Mouse (Mus musculus) left cerebral cortex, adult 18-20 months (tissue): ENCODE measurements around the gene Catsper1. TPM values are rescaled to one million over a fixed set of nuclear protein-coding genes. Genes with fewer than 3 reads are reported as not detected.
"Not testable (repeated sequence)": the region's sequence is repeated elsewhere in the genome, so short reads cannot be mapped to it uniquely, and the experiment has no call there.

Experiments used
- DNase-seq, 2 experiments: peaks; one replicate each; pipeline ENCODE4 v3.0.0; 2021 to 2022; ENCODE audit warnings: low spot score in 2 of 2, mixed read lengths in 1 of 2
- total RNA-seq, 2 experiments: library from RNA; stranded (reverse); gene quantifications; 2 replicates each; pipeline ENCODE4 v1.2.3; 2021

The Catsper1 gene
- total RNA-seq, 2 experiments from 2014 or later: not detected

DNA sequence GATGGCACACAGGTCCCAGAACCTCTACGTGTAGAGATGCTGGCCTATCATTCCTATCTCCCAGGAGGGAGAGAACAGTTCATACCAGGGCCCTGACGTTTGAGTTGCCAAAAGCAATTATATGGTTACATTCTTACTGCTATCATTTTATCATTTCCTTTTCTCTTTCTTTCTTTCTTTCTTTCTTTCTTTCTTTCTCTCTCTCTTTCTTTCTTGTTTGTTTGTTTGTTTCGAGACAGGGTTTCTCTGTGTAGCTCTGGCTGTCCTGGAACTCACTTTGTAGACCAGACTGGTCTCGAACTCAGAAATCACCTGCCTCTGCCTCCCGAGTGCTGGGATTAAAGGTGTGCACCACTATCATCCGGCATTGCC is 13.9 kb downstream of the Catsper1 start, which contains the start of gene Cst6:
Gene Cst6, minus strand, starts transcription at position 73 of the 372 bp plus-strand sequence.
- not testable (repeated sequence) for DNase-seq

DNA sequence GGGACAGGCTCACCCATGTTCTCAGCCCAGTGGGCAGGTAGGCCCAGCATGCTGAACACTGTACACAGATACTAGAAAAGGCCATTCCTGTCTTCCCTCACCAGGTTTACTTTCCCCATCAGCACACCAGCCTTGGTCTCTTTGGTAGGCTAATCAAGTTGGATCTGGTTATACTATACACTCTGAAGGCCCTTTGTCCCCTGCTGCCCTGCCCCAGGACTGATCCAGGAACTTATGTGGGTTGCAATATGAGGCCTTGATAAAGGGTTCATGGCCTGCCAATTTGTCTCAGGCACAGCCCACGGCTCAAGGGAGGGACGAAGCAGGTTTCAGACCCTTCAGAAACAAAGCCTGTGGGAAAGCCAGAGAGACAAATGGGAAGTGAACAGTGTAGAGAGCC is 18.1 kb downstream of the Catsper1 start:
- no peak for DNase-seq

DNA sequence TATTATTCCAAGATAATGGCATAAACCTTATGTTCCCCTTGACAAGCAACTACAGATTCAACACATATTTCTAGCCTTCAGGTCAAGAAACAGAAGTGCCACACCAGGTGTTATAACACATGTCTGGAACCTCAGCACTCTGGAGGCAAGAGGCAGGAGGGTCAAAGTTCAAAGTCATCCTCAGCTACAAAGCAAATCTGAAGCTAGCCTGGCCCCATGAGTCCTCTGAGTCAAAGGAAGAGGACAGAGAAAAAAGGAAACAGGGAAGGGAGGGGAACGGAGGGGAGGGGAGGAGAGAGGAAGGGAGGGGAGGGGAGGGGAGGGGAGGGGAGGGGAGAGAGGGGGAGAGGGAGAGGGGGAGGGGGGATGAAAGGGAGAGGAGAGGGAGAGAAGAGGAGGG is 20.5 kb downstream of the Catsper1 start:
- no peak for DNase-seq

DNA sequence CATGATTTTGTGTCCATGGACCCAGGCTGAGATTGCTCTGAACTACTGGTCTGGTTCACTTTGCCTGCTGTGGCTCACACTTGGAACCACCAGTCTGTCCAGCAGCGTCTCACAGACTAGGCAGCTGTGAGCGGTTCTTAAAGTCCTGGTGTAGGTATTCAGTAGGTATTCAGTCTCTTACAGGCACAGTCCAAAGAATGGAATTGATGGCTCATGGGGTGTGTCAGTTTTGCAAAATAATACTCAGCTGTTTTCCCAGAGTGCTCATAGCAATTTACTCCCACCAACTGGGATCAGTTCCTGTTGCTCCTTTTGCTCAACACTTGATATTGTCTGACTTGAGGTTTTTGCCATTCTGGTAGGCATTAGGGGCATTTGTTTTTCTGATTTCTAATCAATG is 26.6 kb downstream of the Catsper1 start:
- no peak for DNase-seq

DNA sequence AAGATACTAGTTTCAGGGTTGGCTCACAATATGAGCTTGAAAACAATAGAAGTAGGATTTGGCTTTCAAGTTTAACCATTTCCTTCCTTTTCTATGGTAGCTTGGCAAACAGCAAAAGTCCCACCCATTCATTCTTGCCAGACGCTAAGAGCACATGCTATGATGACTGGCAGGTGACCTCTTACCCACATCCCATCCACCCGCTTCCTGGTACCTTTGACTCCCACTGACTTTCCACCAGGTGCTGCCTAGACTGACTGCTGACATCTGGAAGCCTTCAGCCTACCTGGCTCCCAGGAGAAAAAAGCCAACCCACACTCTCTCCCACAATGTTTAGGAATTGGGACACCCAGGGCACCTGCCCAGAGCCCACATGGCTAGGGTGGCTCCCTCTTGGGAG is 28.6 kb downstream of the Catsper1 start:
- DNase-seq: no peak

GRCm38 (mm10) chr19:5365751-5366150 is 30.2 kb downstream of the Catsper1 start:
- DNase-seq: no peak

DNA sequence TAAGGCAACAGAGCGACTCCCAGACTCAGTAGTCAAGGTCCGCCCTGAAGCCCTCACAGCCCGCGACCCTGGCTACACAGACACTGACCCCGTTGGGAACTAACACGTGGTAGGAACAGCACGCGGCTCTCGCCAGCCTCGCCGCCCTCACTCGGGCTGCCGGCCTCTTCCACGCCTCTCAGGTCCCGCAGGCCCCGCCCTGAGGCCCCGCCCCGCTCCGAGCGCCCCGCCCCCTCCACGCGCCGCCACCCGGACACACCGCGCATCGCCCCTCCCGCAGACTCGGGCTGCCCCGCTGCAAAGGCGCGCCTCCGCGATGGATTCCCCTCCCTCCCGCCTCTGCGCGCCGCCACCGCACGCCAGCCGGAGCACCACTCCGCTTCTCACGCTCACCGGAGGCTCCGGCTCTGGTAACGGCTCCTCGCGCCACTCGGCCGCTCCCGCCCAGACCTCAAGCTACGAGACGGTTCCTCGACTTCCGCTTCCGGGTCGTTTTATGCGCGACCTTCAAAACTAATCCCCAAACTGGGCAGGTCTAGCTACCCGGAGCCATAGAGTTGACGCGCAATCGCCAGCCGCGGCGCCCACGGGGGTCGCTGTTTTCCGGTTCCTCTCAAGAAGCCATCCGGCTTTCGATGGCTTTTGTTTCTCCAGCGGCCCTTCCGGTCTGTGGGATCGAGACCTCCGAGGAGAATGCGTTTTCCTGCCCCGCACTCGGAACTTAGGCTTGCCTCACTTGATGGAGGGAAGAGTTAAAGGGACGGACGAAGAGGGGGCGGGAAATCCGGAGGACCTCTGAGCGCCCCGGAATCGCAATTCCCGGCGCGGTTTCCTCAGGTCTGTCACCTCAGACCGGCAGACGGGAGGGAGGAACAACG is 30.9 kb downstream of the Catsper1 start, which contains the start of gene Eif1ad:
Gene Eif1ad, plus strand, starts transcription at position 567 of the 878 bp plus-strand sequence.
- peak; percentile 91 to 96 for DNase-seq

GRCm38 (mm10) chr19:5367053-5367359 is 31.5 kb downstream of the Catsper1 start, which contains the start of gene Banf1:
TSS of gene Banf1 (minus strand) at chr19:5367168.
- no peak for DNase-seq

GRCm38 (mm10) chr19:5367455-5367854 is 31.9 kb downstream of the Catsper1 start:
- DNase-seq: no peak

DNA sequence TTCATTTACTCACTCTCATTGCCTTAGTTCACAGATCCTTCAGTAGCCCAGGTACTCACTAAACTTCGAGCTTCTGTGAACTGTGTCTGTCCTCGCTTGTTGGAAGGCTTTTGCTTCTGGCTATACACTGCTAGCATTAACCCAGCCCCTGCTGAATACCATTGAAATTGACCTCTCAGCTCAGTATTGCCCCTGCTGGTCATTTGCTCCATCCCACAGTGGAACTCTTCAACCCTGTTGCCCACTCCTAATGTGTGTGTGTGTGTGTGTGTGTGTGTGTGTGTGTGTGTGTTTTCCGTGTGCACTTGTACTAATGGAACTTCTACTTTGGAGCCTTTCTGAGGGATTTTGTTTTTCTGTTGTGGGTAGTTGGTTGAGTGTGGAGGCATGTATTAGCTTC is 35.4 kb downstream of the Catsper1 start:
- no peak for DNase-seq

GRCm38 (mm10) chr19:5372724-5373123 is 37.2 kb downstream of the Catsper1 start:
- DNase-seq: no peak

DNA sequence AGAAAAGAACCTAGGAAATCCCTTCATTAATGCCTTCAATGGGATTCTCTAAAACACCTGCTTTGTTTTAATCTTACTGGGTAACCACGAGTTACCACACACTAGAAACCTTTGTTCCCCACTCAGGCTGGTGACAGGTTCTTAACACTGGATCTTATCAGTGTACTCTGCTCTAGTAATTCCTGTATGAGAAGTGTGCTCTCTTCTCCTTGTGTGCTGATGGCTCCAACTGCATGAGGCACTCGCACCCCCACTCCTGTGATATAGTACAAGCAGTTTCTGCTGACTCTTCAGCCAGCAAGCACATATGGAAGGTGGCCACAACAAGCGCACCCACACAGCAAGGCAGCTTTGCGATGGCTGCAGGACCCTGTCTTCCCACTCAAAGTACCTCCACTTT is 38.6 kb downstream of the Catsper1 start:
- peak in 1 of 2 experiments; percentile 17 for DNase-seq

GRCm38 (mm10) chr19:5374748-5375147 is 39.2 kb downstream of the Catsper1 start:
- no peak for DNase-seq

- no peak for DNase-seq
Measured at GRCm38 (mm10) chr19:5377446-5377845, 41.9 kb downstream of the Catsper1 start.

DNA sequence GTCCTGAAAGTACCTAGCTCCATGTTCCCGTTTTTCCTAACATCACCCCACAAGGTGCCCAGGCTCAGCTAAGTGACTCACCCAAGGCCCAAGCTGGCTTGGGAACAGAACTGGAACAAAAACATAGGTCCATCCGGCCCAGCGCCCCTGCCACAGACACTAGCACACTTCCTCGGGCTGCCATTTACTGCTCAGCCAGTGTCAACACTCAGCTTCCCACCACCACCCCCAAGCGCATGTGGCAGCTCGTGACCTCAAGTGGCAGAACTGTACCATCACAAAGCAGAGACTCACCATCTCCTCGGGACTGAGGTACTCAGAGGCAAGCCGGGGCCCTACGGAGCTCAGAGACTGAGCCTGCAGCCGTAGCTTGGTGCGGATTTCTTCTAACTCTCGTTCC is 47.8 kb downstream of the Catsper1 start:
- DNase-seq: no peak

GRCm38 (mm10) chr19:5384715-5385114 is 49.2 kb downstream of the Catsper1 start:
- no peak for DNase-seq

GRCm38 (mm10) chr19:5388011-5388441 is 52.5 kb downstream of the Catsper1 start:
- DNase-seq: no peak

- DNase-seq: peak; percentile 94 to 97
Measured at GRCm38 (mm10) chr19:5388588-5389242, 53.2 kb downstream of the Catsper1 start, which contains the start of gene Sart1. TSS of gene Sart1 (minus strand) at chr19:5388703.

GRCm38 (mm10) chr19:5389647-5390046 is 54.1 kb downstream of the Catsper1 start:
- no peak for DNase-seq

GRCm38 (mm10) chr19:5390416-5390815 is 54.9 kb downstream of the Catsper1 start:
- no peak for DNase-seq

DNA sequence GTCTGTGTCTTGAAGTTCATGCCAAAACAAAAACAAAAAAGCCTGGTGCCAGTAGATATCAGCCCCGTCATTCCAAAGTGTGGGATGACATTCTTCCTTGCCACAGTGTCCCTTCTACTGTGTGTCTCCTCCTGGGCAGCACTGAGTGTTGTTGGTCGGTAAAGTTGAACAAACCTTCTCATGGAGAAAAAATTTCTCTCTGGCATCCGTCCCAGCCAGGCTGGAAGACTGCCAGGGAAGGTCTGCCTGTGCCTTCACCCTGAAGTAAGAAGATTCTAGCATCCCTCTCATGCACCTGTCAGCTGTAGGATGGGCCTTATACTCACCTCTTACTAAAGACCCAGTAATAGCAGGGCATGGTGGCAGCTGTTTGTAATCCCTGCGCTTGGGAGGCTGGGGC is 57.4 kb downstream of the Catsper1 start:
- DNase-seq: no peak
